Mouse (Mus musculus): ENCODE results near the gene BC029722.
"Not testable (repeated sequence)": the region's sequence is repeated elsewhere in the genome, so short reads cannot be mapped to it uniquely, and the experiment has no call there.

BC029722 gene

DNA sequence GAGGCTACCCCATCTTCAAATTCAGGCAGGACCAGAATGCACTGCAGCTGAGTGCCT is at the start of gene BC029722:
TSS of gene BC029722 (minus strand) at position 35 of the 57 bp plus-strand sequence.
- no peak for DNase-seq

- DNase-seq = no peak
Measured at GRCm38 (mm10) chr2:155868320-155868719, 49.1 kb upstream of the BC029722 start.

GRCm38 (mm10) chr2:155863301-155863867 is 44.2 kb upstream of the BC029722 start:
- no peak for DNase-seq

DNA sequence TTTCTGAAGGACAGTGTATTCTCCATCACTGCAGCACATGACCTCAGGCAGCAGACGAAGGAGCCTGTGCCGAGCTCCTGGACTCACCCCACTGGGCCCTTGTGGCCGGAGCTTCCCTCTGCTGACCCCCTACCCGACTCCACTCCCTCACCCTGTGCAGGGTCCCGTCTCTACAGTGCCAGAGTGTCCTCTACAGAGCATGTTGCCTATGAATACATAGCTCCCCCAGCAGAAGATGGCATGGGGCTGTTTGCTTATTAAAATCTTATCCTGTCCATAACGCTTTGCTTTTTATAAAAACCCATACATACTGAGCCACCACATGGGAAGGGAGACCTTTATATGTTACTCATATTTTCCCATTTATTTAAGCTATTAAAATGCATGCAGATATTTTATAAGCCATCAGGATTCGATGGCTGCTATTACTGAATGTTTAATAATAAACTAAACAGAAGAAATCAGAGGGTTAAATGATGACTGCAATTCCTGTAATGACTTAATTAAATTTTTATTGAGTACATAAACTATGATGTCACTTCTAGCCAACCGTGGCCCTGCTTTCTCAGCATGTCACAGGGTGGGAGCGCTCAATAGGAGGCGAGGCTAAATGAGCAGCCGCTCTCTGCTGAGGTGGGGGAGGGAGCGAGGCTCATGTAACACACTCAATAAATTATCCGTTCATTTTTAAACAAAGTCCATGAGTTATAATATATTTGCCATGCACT is 43.5 kb upstream of the BC029722 start:
- DNase-seq = peak in 1 of 2 experiments; percentile 28

DNA sequence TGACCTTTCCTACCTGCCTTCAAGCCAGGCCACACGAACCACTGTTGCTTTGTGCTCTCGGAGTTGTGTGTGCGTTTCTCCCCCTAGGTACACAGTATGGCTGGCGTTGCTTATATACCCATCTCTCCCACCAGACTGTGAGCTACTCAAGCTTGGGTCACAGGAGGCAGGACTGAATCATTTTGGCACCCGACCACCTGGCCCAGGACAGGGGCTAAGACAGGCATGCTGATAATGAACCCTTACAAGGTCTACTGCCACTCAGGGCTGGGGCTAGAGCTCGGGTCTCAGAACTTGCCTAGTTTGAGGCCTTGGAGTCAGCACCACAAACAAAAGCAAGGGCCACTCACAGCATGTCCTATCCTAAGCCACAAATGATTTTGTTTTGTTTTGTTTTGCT is 42.4 kb upstream of the BC029722 start:
- no peak for DNase-seq

DNA sequence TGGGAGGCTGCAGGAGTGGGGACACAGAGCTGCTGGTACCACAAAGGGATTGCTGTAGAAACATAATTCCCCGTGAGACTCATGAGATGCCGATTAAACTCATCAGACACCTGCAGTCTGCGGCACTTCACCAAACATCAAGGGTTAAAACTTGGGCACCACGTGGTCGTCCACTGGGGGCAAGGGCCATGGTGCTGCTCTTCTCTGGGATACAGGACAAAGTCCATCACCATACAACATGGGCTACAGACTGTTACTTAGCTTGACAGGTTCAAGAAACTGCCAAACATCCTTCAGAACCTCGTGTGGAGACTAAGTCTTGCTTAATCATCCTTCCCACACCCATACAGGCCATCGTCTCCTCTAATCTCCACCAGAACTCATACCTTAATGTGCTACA is 40.9 kb upstream of the BC029722 start:
- no peak for DNase-seq

DNA sequence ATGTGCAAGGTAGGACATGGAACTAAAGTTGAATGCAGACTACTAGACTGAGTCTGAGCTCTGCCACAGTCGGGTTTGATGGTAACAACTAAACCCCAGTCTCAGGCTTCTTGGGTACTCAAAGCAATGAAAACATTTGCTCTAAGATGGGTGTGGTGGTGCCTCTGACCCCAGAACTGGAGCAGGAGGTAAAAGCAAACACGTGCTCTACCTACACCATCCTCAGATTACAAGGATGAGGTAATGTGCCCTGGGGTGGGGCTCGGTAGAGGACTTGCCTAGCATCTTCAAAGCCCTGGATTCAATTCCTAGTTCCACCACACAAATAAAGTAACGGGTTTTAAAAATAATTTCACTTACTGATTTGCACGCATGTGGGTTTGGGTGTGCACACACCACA is 33.3 kb upstream of the BC029722 start:
- no peak for DNase-seq

GRCm38 (mm10) chr2:155850120-155850519 is 30.9 kb upstream of the BC029722 start:
- DNase-seq = no peak

DNA sequence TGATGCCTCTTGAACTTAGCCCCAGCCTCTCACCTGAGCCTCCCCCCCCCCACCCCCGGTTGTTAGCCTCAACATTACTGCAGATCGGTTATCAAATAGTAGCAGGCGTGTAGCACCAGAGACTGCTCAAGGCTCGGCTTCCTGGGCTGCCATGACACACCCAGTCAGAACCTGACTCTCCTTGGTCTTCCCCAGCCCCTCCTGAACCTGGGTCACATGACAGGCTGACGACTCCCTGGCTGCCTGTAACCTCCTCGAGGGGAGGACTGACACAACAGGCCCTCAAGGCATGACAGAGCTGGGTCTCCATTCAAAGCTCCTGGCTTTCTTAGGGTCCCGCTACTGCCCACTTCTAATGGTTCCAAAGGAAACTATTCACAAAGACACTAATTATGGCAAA is 30.2 kb upstream of the BC029722 start:
- DNase-seq = no peak

DNA sequence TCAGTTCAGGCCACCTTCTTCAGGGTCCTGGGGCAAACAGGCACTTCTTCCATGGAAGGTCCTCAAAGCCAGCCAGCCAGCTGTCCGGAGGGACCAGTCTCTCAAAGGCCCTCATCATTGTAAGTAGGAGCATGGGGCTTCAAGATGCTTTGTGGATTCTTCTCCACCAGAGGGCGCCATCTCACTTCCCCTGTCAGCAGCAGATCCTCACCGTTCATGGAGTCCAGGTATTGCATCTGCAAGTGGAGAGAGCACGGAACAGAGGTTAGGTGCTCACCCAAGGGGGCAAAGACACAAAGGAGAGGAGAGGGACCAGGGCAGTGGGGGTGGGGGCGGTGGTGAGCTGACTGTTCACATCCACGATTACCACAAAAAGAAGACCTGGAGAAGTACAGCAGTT is 29.1 kb upstream of the BC029722 start:
- DNase-seq = peak; percentile 88 to 92

GRCm38 (mm10) chr2:155846930-155847329 is 27.7 kb upstream of the BC029722 start:
- DNase-seq = no peak

DNA sequence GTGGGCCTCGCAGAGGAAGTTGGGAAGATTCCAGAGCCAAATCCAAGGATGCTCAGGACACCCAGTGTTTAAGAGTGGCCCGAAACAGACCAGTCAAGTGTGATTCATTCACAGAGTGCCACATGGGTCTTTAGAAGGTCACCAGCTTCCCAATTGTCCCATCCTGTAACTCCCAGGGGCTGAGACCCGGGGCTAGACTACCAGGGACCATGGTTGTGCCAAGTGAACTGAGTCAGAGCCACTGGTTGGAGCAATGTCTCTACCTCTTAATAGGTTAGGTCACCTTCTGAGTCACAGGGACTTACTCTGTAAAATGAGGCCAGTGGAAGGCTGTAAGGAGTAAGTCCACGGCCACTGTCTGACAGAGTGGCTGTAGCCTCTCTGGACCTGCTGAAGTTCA is 19.7 kb upstream of the BC029722 start:
- no peak for DNase-seq

DNA sequence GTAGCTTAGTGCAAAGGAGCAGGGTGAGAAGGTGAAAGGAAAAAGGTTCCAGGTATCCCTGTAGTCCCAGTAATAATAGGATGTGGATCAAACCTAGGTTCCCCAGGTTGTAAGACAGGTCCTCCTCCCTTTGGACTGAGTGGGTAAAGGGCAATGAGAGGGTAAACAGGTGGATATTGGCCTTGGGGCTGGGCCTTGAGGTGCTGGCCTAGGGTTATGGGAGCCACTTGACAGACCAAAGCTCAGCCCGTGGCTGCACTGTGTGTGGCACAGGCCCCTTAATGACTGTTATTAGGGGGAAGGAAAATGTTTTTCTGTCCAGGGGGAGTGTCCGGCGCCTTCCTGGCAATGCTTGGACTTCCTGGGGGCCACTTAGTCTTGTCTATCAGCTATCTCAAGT is 18.7 kb upstream of the BC029722 start:
- no peak for DNase-seq

DNA sequence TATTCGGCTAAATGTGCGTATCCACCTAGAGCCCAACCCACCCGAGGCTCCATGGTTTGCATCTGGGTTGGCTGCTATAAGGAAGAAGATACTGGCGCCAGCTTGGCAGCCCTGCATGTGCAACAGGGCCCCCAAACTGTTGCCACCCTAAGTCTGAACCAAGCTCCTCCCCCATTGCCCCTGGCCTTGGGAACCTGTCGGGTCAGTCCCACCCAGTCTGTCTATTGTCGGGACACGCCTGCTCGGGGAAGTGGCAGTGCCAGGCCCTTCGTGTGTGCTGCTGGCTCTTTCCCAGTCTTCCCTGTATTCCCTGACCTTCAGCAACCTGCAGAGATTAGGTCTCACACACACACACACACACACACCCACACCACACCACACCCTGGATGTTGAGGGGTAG is 15.5 kb upstream of the BC029722 start, which contains the start of gene Fam83c:
TSS of gene Fam83c (minus strand) at position 123 of the 400 bp plus-strand sequence.
- no peak for DNase-seq

- not testable (repeated sequence) for DNase-seq
Measured at GRCm38 (mm10) chr2:155832087-155832486, 12.9 kb upstream of the BC029722 start.

GRCm38 (mm10) chr2:155831302-155831701 is 12.1 kb upstream of the BC029722 start:
- DNase-seq = no peak

- no peak for DNase-seq
Measured at GRCm38 (mm10) chr2:155830841-155831240, 11.6 kb upstream of the BC029722 start.

DNA sequence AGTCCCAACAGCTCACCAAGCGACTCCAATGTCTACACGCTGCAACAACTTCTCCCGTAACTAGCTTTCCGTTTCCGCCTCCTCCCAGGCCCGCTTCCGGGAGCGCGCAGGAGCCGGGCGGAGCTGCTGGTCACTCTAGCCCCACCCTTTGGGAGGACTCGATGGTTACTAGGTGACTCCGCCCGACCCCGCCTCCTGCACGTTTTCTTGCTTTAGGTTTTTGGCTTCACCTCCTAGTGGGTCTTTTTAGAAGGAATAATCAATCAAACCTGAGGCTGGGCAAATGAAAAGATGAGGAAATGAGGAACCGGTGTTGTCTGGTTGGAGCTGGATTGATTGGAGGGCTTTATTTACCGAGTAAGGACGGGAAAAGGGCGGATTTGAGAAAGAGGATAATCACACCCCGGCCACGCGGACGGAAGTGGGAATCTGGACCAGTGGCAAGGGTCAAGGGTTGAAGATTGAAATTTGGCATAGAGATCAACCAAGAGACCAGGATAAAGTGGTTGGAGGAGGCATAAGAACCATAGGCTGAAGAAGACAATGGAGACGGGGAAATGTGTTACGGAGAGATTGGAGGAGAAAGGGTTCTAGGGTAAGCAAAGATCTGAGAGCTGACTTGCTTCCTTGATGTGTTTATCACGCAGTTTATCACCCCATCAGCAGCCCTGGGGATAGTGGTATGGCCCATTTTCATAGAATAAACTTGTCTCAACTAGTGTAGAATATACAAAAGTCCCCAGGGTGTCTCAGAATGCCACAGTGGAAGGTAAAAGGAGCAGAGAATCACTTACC is 7.6 kb upstream of the BC029722 start, which contains the start of gene Eif6:
TSS of gene Eif6 (minus strand) at position 296 of the 795 bp plus-strand sequence.
- peak; percentile 85 to 87 for DNase-seq

- DNase-seq = no peak
Measured at GRCm38 (mm10) chr2:155825904-155826629, 6.8 kb upstream of the BC029722 start.

DNA sequence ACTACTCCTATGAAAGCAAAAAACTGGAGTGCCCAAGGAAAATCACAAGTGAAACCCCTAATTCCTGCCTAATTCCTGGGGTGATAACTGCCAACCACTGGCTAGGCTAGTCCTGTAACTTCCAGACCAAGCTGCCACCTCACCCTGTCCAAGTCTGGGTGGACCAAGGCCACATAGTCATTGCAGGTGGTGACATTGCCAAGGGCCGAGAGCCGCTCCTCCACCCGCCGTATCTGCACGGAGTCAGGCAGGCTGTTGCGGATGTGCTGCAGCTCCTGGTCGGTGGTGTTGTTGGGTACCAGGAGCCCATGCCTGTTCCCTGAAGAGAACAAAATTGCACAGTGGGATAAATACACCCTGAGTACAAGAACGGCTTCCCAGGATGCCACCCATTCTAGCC is 4.5 kb upstream of the BC029722 start:
- DNase-seq = peak in 1 of 2 experiments; percentile 10

DNA sequence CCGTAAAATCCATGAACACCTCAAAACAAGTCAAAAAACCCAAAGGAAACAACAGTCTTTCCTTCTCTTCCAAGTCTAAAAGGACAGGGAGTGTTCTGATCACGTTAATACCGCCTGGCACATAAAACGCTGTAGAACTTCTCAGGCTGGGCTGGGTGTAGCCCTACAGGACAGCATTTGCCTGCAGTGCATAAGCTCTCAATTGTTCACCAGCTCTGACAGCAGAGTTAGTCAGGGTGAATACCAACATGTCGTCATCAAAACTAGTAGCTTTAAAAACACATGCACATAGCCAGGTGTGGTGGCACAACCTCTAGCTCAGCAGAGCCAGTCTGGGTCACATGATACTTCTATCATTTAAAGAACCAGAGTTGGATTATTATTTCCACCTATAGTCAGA is 1.6 kb upstream of the BC029722 start:
- peak in 1 of 2 experiments; percentile 27 for DNase-seq

GRCm38 (mm10) chr2:155819449-155820251 is 424 bp upstream of the BC029722 start:
- peak; percentile 62 to 63 for DNase-seq

All from cerebellum, postnatal 14 days (tissue).